Mouse (Mus musculus): ENCODE measurements around the gene Cenpm. TPM values are rescaled to one million over a fixed set of nuclear protein-coding genes. Genes with fewer than 3 reads are reported as not detected.
"Not testable (repeated sequence)": the region's sequence is repeated elsewhere in the genome, so short reads cannot be mapped to it uniquely, and the experiment has no call there.

The Cenpm gene
- polyA plus RNA-seq, 1 experiment from 2014 or later = 45.6 TPM

DNA sequence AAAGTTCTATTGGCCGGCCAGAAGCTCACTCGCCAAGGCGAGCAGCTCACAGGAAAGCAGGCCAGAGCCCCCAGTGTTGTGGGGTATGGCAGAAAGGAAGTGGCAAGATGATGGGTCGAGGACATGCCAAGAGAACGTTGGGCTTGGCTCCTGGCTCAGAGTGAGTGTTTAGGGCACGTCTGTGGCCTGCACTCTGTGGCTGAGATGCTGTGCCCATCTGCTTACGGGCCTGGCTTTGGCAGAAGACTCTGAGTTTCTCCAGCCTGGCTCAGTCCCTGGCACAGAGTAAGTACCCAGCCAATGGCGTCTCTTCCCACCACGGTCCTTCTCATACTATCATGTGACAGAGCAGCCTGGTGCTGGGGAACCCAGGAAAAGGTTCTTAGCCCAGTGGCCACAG is 24.2 kb upstream of the Cenpm start:
- Histone ChIP-seq H3K4me1 (peaks cover 27% of the 10 kb centered on the region), H3K4me2 (replicated peaks) (no peak overlapping the region), H3K27me3 (no peaks in the 10 kb centered on the region; the same call in 1 of the 2 replicates), H3K4me3 (no peak overlapping the region), H3K9ac (replicated peaks) (no peak overlapping the region), H3K27ac (replicated peaks) (peak overlapping the region; percentile 20; the same call in 1 of the 2 replicates), H3K36me3 (no peaks in the 10 kb centered on the region), H3K9me3 (no peaks in the 10 kb centered on the region)
- ATAC-seq (replicated peaks) = no peak
- WGBS = 77% methylated on average over 9 of the region's 9 CpGs

DNA sequence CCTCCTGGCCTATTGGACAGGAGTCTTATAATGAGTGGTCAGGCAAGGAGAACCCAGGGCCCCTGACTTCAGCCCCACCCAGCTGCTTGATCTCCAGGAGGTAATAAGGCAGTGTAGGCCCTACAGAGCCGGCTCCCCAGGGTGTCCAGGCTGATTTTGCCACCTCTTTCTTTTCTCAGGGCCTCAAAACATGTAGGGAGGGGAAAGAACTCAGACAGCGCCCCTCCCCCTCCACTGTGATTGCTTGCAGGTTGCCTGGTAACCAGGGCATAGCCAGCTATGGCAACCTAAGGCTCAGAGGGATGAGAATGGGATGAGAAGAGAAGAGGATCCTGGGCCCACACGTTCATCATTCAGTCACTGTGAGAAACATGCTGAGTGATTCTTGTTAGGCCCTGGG is 23.6 kb upstream of the Cenpm start:
- Histone ChIP-seq H3K9me3 (no peaks in the 10 kb centered on the region), H3K27ac (replicated peaks) (peak overlapping the region; percentile 20), H3K4me3 (no peak overlapping the region), H3K4me2 (replicated peaks) (no peak overlapping the region), H3K27me3 (no peaks in the 10 kb centered on the region; the same call in 1 of the 2 replicates), H3K36me3 (no peaks in the 10 kb centered on the region), H3K9ac (replicated peaks) (no peak overlapping the region; the same call in 1 of the 2 replicates), H3K4me1 (peaks cover 26% of the 10 kb centered on the region)
- ATAC-seq (replicated peaks) = no peak
- 10% methylated on average over 3 of the region's 3 CpGs for WGBS

DNA sequence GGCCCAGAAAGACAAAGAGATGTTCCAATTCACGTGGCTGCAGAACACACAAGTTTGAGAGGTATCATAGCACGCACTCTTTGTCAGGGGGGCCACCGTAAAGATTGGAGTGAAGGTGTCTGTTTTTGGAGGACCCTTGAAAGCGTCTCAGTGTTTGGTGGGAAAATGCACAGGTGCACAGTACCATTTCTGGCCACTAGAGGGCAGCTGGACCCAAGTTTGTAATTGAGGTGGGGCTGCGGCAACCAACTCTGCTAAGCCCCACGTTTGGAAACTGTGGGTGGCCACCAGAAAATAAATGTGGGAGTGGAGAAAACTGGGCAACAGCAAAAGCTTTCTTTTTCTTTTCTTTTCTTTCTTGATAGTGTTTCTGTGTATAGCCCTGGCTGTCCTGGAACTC is 21.8 kb upstream of the Cenpm start:
- 12% methylated on average over 6 of the region's 6 CpGs for WGBS
- no peak overlapping the region for H3K4me3 ChIP-seq

DNA sequence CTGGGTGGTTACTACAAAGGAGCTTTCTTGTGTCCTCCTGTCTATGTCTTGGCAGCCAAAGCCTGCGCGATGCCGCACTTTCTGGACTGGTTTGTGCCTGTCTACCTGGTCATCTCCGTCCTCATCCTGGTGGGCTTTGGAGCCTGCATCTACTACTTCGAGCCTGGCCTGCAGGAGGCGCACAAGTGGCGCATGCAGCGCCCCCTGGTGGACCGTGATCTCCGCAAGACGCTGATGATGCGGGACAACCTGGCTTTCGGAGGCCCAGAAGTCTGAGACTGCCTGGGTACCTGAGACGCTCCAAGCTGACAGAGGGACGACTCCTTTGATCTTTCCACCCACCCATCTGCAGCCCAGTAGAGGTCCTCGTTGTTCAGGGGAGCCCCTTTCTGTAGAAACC is 15.0 kb upstream of the Cenpm start:
- 13% methylated on average over 16 of the region's 16 CpGs for WGBS

More for the DNA sequence above, 21.8 kb upstream of the Cenpm start:
- no peaks in the 10 kb centered on the region for H3K9me3 ChIP-seq
- H3K9ac ChIP-seq (replicated peaks) = no peak overlapping the region
- no peaks in the 10 kb centered on the region for H3K27me3 ChIP-seq
- peaks cover 23% of the 10 kb centered on the region for H3K4me1 ChIP-seq
- 0 out of 2 replicates have a peak, but pooled peaks have one; percentile 23 for ATAC-seq (replicated peaks)
- H3K36me3 ChIP-seq = no peaks in the 10 kb centered on the region
- no peak overlapping the region for H3K4me2 ChIP-seq (replicated peaks)
- no peak overlapping the region for H3K27ac ChIP-seq (replicated peaks)

DNA sequence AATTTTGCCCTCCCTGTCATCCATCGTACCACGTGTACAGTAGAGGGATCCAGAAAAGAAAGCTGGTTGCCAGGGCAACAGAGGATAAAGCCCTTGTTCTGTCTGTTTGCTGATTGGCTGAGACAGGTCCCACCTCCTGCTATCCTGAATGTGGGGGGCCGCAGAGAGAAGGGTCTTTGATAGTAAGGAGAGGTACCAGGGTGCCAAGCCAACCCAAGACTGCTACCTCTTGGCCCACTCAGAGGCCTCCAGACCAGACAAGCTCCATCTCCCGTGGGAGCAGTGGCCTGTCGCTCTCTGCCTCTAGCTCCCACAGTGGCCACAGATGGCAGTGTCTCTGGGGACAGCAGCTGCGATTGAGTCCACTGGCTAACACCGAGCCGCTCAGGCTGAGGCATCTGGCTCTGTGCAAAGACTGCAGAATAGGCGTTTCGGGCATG is 11.4 kb upstream of the Cenpm start:
- Histone ChIP-seq H3K9ac (replicated peaks) (peak overlapping the region; percentile 58), H3K4me2 (replicated peaks) (peak overlapping the region; percentile 66), H3K4me1 (peaks cover 29% of the 10 kb centered on the region), H3K36me3 (0 out of 2 replicates have a peak, but pooled peaks cover 4% of the 10 kb centered on the region), H3K4me3 (peak overlapping the region; percentile 50), H3K27me3 (no peaks in the 10 kb centered on the region), H3K27ac (replicated peaks) (peak overlapping the region; percentile 89), H3K9me3 (peaks cover 4% of the 10 kb centered on the region; the same call in 1 of the 2 replicates)
- peak; percentile 95 for ATAC-seq (replicated peaks)
- WGBS = 5% methylated on average over 10 of the region's 10 CpGs

More for the DNA sequence above, 15.0 kb upstream of the Cenpm start:
- no peak overlapping the region for H3K9ac ChIP-seq (replicated peaks)
- H3K27me3 ChIP-seq = no peaks in the 10 kb centered on the region
- H3K4me1 ChIP-seq = peaks cover 29% of the 10 kb centered on the region
- no peak overlapping the region for H3K27ac ChIP-seq (replicated peaks)
- H3K4me2 ChIP-seq (replicated peaks) = no peak overlapping the region
- no peak overlapping the region for H3K4me3 ChIP-seq
- H3K36me3 ChIP-seq = 0 out of 2 replicates have a peak, but pooled peaks cover 4% of the 10 kb centered on the region
- no peaks in the 10 kb centered on the region for H3K9me3 ChIP-seq
- no peak for ATAC-seq (replicated peaks)

DNA sequence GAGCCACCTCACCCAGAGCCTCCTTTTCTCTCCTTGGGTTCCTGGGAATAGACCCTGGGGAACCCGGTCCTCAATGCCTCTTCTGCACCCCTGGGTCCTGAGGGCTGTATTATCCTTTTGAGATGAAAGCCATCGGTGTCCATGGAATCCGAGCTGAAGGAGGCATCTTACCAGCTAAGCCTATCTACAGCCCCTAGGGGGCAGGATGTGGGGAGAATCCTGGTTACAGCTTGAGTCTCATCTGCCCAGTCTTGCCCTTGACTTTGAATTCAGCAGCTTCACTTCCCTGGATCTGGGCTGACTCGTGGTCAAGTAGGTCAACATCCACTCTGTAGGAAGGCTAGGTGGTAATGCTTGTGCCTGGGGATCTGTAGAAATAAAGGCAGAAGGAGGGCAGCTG is 10.7 kb upstream of the Cenpm start:
- Histone ChIP-seq H3K4me3 (peak overlapping the region; percentile 50; the same call in 1 of the 2 replicates), H3K9ac (replicated peaks) (0 out of 2 replicates have a peak overlapping the region, but pooled peaks have one; percentile 10)
- 0 out of 2 replicates have a peak, but pooled peaks have one; percentile 6 for ATAC-seq (replicated peaks)

DNA sequence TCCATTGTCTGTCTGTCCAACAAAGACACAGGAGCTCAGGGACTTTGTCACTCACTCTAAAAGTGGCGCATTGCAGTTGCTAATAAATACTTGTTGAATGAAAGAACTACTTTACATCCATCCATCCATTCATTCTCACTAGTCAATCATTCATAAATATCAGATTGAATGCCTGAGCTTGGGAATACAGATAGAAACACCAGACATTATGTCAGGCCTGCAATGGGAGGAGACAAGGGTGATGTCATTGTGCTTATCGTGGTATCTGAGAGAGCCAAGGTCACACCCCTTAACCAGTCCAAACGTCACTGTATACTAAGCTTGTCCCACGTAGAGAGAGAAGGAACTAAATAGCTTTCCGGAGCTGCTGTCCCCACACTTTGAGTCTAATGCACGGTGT is 7.5 kb upstream of the Cenpm start, which contains the start of gene 1500009C09Rik:
TSS of gene 1500009C09Rik (plus strand) at position 301 of the 400 bp plus-strand sequence.
- H3K27ac ChIP-seq (replicated peaks) = no peak within 1 kb of the TSS

More for the DNA sequence above, 10.7 kb upstream of the Cenpm start:
- peak overlapping the region; percentile 66 for H3K4me2 ChIP-seq (replicated peaks)
- H3K27me3 ChIP-seq = no peaks in the 10 kb centered on the region
- H3K4me1 ChIP-seq = peaks cover 29% of the 10 kb centered on the region
- 34% methylated on average over 4 of the region's 4 CpGs for WGBS
- H3K27ac ChIP-seq (replicated peaks) = peak overlapping the region; percentile 89
- H3K9me3 ChIP-seq = peaks cover 4% of the 10 kb centered on the region; the same call in 1 of the 2 replicates
- H3K36me3 ChIP-seq = 0 out of 2 replicates have a peak, but pooled peaks cover 4% of the 10 kb centered on the region

DNA sequence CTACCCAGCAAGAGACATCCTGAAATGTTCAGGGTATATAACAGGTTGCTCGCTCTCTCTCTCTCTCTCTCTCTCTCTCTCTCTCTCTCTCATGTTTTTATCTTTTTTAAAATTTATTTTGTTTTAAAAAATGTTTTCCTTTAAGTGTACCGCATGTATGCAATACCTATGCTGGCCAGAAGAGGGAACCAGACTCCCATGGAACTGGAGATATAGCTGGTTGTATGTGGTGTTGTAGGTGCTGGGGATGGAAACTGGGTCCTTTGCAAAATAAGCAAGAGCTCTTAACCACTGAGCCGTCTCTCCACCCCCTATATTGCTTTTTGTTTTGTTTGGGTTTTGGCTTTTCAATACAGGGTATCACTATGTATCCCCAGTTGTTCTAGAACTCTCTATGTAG is 7.0 kb upstream of the Cenpm start:
- H3K36me3 ChIP-seq = no peaks in the 10 kb centered on the region
- H3K9me3 ChIP-seq = peaks cover 4% of the 10 kb centered on the region; the same call in 1 of the 2 replicates
- H3K4me1 ChIP-seq = peaks cover 14% of the 10 kb centered on the region
- no peak overlapping the region for H3K27ac ChIP-seq (replicated peaks)
- 99% methylated on average over 3 of the region's 3 CpGs for WGBS
- ATAC-seq (replicated peaks) = no peak
- H3K27me3 ChIP-seq = no peaks in the 10 kb centered on the region
- H3K9ac ChIP-seq (replicated peaks) = no peak overlapping the region
- H3K4me2 ChIP-seq (replicated peaks) = no peak overlapping the region
- H3K4me3 ChIP-seq = no peak overlapping the region

More for the DNA sequence above, 7.5 kb upstream of the Cenpm start, which contains the start of gene 1500009C09Rik:
- Histone ChIP-seq H3K9ac (replicated peaks) (no peak within 1 kb of the TSS), H3K4me2 (replicated peaks) (no peak within 1 kb of the TSS), H3K9me3 (peaks cover 4% of the 10 kb centered on the region; the same call in 1 of the 2 replicates), H3K36me3 (no peaks in the 10 kb centered on the region), H3K4me1 (peaks cover 19% of the 10 kb centered on the region), H3K4me3 (no peak within 1 kb of the TSS), H3K27me3 (no peaks in the 10 kb centered on the region)
- no peak for ATAC-seq (replicated peaks)
- WGBS = 91% methylated on average over 6 of the region's 6 CpGs

DNA sequence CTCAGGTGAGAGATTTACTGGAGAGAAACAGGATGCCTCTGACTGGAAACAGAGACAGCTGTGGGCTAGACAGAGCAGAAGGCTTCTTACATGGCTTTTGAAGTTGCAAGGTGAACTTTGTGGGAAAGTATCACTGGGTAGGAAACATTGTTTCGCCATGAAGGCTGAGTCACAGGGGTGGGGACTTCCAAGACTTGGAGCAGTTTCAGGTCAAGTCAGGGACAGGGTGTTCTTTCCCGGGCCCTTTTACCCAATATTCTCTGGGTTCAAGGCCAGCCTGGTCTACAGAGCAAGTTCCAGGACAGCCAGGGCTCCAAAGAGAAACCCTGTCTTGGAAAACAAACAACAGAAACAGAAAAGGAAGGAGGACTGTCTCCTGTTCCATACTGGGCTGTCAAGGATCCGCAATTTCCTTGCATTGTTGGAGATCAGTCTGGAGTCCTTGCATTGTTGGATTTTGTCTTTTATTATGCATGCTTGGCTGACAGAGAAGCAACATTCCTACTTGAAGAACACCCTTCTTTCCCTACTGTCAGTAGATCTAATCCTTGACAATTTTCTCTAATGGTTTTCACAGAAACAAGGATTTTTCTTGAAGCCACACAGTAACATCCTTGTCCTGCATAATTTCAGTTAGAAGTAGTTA is 2.7 kb upstream of the Cenpm start:
- no peak overlapping the region for H3K4me3 ChIP-seq
- 83% methylated on average over 3 of the region's 3 CpGs for WGBS

DNA sequence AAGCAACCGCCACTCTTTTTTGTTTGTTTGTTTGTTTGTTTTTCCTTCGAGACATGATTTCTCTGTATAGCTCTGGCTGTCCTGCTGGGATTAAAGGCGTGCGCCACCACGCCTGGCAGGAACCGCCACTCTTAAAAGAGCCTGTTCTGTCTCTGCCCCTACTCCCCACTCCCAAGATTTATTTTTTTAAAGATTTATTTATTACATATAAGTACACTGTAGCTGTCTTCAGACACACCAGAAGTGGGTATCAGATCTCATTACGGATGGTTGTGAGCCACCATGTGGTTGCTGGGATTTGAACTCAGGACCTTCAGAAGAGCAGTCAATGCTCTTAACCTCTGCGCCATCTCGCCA is 235 bp upstream of the Cenpm start:
- not testable (repeated sequence) for H3K36me3 ChIP-seq; H3K9me3 ChIP-seq; H3K4me1 ChIP-seq; ATAC-seq (replicated peaks); H3K27me3 ChIP-seq
- Histone ChIP-seq H3K27ac (replicated peaks) (peak overlapping the region; percentile 87), H3K4me3 (peak overlapping the region; percentile 86), H3K9ac (replicated peaks) (peak overlapping the region; percentile 52), H3K4me2 (replicated peaks) (peak overlapping the region; percentile 68)
- 22% methylated on average over 9 of the region's 9 CpGs for WGBS

More for the DNA sequence above, 2.7 kb upstream of the Cenpm start:
- Histone ChIP-seq H3K9me3 (peaks cover 4% of the 10 kb centered on the region; the same call in 1 of the 2 replicates), H3K27me3 (no peaks in the 10 kb centered on the region), H3K4me1 (peaks cover 9% of the 10 kb centered on the region), H3K4me2 (replicated peaks) (no peak overlapping the region), H3K9ac (replicated peaks) (no peak overlapping the region), H3K36me3 (no peaks in the 10 kb centered on the region), H3K27ac (replicated peaks) (no peak overlapping the region)
- ATAC-seq (replicated peaks) = no peak

DNA sequence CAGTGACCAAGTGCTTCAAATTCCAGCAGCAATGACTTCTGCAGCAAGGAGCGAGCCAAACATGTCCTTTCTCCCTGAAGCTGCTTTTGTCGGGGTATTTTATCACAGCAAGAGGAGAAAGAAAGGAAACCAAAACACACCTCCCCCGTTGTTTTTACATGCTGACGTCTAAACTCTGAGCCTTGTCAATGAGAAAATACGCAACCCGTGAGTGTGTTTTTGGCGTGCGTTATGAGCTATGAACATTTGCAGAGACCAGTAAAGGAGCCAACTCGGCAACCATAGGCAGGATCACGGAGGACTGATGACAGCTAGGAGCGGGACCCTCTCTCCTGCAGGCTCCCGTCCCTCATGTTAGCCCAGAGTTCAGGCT is 820 bp downstream of the Cenpm start:
- H3K36me3 ChIP-seq = no peaks in the 10 kb centered on the region
- no peaks in the 10 kb centered on the region for H3K27me3 ChIP-seq
- H3K9ac ChIP-seq (replicated peaks) = peak overlapping the region; percentile 61
- H3K4me2 ChIP-seq (replicated peaks) = peak overlapping the region; percentile 68
- no peaks in the 10 kb centered on the region for H3K9me3 ChIP-seq
- H3K27ac ChIP-seq (replicated peaks) = peak overlapping the region; percentile 43
- peaks cover 9% of the 10 kb centered on the region for H3K4me1 ChIP-seq
- no peak for ATAC-seq (replicated peaks)
- H3K4me3 ChIP-seq = peak overlapping the region; percentile 86
- WGBS = 4% methylated on average over 12 of the region's 12 CpGs

DNA sequence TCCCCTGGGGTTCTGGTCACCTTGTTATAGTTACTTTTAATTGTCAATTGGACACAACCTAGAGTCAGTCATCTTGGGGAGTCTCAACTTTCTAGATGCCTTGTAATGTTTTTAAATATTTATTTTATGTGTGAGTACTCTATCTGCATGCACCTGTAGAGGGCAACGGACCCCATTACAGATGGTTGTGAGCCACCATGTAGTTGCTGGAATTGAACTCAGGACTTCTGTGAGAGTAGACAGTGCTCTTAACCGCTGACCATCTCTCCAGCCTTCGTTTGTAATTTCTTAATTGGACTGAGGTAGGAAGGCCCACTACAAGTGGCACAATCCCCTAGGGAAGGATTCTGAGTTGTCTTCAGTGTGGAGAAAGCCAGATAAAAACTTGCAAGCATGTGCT is 1.2 kb downstream of the Cenpm start:
- peak overlapping the region; percentile 86 for H3K4me3 ChIP-seq
- no peak for ATAC-seq (replicated peaks)
- peak overlapping the region; percentile 61 for H3K9ac ChIP-seq (replicated peaks)
- no peaks in the 10 kb centered on the region for H3K9me3 ChIP-seq
- H3K27me3 ChIP-seq = no peaks in the 10 kb centered on the region
- 71% methylated on average over 3 of the region's 3 CpGs for WGBS
- peak overlapping the region; percentile 68 for H3K4me2 ChIP-seq (replicated peaks)
- H3K27ac ChIP-seq (replicated peaks) = no peak overlapping the region
- H3K36me3 ChIP-seq = no peaks in the 10 kb centered on the region
- peaks cover 9% of the 10 kb centered on the region for H3K4me1 ChIP-seq
